Mouse (Mus musculus) gastrocnemius, postnatal 25 days (tissue): Measurements from ENCODE around the gene Ubap2. TPM values are rescaled to one million over a fixed set of nuclear protein-coding genes. Genes with fewer than 3 reads are reported as not detected.

Experiments
- DNase-seq: peaks from one replicate; pipeline ENCODE4 v3.0.0; 2022
- long read RNA-seq, 2 experiments: library from polyadenylated mRNA; stranded (forward); transcript quantifications; one replicate each; pipeline ENCODE4 v2.0.0; 2021
- total RNA-seq, 2 experiments: library from RNA; stranded (reverse); gene quantifications; 1 replicate in 1 of 2; 2 replicates in 1 of 2; pipeline ENCODE4 v1.2.3; 2021

The Ubap2 gene
- total RNA-seq = 10 to 100 TPM; 70.4 to 92.0 TPM
- long read RNA-seq, experiment 1, full-length matches to known transcripts = 13 of 42 reads
- long read RNA-seq, experiment 1, partial matches to known transcripts = 10 of 42 reads
- long read RNA-seq, experiment 1, other reads (novel, unspliced or antisense) = 19 of 42 reads
- long read RNA-seq, experiment 2, full-length matches to known transcripts = 14 of 51 reads
- long read RNA-seq, experiment 2, partial matches to known transcripts = 18 of 51 reads
- long read RNA-seq, experiment 2, other reads (novel, unspliced or antisense) = 19 of 51 reads

DNA sequence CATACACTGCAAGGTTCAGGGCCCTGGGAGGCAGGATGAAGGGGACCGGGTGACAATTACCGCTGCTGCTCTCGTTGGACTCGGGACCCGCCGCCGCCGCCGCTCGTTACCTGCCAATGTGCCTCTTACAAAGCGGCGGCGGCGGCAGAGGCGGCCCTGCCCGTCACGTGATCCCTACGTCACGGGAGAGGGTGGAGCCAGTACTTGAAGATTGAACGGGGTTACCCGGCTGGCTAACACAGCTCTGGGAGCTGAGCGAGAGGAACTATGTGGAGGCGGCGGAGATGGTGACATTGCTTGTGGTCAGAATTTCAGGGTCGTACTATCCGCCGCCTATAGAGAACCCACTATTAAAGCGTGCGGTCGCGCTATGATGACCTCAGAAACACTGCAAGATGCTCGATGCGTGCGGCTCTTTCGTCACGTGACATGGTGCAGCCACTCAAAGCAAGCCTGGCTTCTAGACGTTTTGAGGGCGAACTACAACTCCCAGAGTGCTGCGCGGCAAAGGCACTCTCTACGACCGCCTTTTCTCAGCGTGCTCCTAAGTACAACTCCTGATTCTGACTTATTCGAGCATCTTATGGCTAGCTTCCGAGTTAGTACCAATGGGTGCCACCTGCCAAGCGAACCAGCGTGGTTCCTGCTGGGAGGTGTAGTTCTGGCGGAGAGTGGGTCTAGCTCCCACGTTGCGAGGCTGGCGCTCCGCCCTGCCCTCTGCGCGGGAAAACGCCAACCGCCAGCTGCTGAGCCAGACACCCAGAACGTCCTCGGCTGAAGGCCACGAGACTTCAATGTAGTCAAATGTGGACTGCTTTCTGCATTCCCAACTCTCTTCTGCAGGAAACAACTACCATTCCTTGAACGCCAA, at the start of gene Ubap2:
TSS of gene Ubap2 (minus strand) at position 165 of the 871 bp plus-strand sequence.
- peak; percentile 94 for DNase-seq

DNA sequence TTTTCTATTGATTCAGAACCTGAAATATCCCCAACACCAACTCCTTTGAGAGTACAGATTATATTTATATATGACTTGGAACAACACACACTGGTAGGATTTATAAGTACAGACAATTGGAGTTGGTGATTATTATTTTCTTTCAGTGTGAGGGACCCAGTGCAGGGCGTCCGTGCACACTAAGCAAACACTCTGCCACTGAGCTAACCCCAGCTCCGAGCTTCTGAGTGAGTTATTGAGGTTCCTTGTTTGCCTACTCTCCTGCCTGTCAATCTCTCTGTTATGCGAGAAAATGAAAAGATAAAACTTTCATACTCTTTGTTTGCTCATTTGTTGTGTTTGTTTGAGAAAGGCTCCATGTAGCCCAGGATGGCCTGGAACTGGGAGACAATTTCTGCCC, 46.0 kb upstream of the Ubap2 start:
- DNase-seq = no peak

DNA sequence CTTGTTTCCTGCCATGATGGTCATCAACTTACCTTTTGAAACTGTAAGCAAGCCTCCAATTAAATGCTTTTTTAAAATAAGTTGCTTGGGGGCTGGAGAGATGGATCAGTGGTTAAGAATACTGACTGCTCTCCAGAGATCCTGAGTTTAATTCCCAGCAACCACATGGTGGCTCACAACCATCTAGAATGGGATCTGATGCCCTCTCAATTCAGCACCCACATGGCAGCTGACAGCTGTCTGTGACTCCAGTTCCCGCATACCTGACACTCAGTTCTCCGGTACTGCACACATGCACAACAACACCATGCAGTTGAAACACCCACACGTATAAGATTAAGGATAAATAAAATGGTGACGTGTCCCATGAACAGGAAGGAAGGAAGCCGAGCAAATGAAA, 43.3 kb upstream of the Ubap2 start:
- no peak for DNase-seq

DNA sequence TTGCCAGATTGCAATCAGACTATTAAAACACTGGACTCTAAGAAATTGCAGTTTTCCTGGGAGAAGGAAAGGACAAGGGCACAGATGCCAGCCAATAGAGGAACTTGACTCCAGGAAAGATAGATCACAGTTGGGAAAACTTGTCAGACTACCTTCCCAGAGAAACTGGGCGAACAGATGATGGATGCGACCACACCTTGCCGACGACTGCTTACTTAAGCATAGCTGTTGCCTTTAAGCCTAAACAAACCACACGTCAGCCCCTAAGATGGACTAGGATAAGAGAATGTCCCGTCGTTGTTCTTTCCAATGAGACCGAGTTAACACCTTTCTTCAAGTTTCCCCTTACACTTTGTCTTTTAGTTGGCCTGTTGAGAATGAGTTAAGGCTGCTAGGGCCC, 40.2 kb upstream of the Ubap2 start:
- DNase-seq = no peak

DNA sequence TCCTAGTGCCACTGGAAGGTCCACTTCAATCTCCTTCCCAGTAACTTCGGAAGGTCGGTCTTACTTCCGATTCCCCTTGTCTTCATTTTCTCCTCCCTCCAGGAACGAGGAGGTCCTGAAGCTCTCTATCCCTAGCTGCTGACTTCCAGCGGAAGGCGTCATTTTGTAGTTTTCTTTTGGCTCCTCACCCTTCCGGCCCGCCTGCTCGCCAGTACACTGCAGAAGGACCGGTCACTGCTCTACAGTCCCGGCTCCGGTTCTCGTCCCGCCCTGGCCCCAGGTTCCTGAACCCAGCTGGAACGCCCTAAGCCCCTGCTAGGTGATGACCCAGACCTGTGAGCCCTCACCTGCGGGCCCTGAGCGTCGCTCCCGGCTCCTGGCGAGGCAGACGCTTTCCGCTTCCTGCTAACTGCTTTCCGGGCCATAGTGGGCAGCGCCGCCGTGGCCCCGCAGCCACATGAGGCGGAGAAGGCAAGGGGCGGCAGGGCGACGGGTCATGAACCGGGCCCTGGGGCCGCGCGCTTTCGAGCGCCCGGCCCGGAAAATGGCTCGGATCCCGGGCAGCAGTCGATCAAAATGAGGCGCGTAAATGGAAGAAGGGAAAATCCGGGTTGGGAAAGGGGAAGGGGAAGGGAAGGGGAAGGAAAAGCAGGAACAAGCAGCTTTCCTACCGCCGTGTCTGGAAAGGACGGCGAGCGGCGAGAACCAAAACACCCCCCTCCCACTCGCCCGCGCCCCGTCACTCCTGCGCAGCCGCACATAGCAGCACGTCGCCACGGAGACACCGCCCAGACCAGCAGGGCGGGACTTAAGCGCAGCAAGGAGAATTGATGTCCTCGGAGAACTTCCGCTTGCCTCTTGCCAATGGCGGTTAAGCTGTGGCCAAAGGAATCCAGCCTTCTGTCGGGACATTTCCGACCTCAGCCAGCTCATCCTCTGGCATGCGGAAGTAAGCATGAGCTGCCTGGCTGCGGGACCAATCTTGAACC, 39.5 kb upstream of the Ubap2 start, which contains the start of gene Dcaf12:
TSS of gene Dcaf12 (minus strand) at position 749 of the 989 bp plus-strand sequence.
- DNase-seq = peak; percentile 95

DNA sequence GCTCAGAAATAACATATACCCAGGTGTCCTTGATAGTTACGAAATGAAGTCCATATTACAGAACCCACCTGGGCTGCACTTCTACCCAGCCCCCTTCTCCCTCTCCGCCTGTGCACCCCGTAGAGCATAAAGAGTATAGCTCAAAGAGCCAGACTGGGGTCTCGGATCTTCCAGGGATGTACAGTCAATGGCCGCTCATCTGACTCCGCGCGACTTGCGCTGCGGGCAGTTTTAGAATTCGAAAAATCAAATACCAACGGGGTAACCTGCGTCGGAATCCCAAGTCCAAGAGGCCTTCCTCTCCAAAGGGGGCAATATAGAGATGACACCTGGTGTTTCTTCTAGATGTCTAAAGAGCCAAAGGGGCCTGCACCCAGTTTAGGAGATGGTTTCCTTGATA, 38.8 kb upstream of the Ubap2 start:
- peak; percentile 9 for DNase-seq

DNA sequence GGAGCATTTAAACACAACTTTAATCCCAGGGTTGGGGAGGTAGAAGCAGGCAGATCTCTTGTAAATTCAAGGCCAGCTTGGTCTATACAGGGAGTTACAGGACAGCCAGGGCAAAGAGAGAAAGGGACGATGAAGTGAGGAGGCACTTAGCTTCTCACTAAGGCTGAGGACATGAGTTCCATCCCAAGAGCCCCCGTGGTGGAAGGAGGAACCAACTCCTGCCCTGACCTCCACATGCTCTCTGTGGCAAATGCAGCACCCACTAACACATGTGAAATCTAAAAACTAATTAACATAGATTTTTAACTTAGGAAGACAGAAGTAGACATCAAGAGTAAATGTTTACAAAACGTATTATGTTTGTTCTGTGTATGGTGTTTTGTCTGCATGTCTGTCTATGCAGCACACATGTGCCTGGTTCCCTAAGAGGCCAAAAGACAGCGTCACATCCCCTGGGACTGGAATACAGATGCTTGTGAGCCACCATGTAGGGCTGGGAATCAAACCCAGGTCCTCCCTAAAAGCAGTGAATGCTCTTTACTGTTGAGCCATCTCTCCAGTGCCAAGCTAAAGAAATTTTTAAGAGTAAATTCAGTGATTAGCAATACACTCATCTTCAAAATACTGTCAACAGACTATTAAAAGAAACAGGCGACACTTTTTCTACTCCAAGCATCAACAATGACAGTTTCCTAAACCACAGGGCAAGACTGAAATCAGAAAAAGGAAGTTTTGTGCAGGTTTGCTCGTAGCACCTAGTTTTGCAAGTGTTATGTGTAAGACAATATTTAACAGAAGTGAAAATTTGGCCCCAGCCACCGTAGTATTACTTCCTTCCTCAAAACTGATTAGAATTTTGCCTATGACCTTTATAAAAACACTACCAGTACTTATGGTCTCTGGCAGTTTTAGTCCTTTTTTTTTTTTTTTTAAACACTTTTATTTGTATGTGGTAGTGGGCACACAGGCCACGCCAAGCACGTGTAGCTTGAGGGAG, 35.9 kb upstream of the Ubap2 start:
- no peak for DNase-seq

DNA sequence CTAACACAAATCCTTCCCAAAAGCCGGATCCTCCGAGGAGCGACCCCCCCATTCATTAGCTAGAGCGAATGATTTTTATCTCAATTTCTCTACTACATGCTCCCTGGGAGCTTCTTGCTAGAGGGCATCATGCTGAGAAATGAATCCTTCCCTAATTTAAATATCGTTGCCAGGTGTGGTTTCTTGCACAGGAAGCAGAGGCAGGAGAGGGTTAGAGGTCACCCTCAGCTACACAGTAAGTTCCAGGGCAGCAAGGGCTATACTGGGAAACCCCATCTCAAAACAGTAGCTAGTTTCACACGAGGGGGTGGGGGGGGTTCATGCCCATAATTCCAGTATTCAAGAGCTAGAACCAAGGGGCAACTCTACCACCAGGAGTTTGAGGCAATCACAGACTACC, 32.5 kb upstream of the Ubap2 start:
- DNase-seq = no peak

DNA sequence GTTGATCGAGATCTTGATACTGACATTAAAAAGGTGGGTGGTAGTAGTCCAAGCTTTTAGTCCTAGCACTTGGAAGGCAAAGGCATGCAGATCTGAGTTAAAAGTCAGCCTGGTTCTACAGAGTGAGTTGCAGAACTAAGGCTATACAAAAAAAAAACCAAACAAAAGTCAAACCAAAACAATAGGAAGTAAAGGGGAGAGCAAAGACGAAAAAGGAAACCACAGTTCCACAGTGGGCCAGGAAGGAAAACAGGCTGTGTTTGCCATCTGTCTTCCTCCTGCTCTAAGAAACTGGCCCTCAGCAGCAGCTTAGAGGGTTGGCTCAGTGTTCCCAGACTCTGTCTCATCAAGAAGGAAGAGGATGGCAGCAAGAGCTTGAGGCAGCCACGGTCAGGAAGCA, 29.4 kb upstream of the Ubap2 start:
- no peak for DNase-seq

DNA sequence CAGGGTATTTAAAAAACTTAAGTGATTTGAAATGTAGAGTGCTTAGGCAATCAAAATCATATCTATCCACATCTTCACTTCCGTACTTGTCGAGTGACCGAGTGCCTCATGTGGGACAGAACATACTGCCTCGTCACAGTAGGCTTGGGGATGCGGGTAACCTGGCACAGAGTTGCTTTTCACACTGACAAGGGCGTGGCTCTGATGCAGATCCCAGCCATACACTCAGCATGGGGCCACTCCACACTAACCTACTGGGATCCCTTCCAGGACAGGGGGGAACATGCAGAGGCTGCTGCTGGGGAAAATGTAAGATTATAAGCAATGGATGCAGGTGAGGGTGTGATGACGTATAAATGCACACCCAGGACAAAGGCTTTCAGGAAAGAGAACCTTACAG, 28.7 kb upstream of the Ubap2 start:
- no peak for DNase-seq

DNA sequence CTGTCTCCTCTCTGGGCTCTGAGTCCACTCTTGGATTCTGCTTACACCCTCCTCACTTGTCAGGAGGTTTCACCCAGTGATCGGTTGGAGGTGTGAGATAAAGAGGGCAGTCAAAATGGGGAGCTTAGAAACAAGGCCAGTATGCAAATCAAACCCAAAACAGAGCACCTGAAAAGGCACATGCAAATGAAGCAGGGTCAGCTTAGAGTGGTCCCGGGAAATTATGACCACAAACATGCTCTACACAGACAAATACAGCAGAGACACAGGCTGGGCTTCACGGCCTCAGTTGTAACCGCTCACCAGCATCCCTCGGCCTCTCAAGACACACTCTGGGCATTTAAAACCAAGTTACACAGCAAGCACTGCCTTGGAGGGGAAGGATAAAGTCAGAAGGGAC, 24.0 kb upstream of the Ubap2 start:
- DNase-seq = no peak

DNA sequence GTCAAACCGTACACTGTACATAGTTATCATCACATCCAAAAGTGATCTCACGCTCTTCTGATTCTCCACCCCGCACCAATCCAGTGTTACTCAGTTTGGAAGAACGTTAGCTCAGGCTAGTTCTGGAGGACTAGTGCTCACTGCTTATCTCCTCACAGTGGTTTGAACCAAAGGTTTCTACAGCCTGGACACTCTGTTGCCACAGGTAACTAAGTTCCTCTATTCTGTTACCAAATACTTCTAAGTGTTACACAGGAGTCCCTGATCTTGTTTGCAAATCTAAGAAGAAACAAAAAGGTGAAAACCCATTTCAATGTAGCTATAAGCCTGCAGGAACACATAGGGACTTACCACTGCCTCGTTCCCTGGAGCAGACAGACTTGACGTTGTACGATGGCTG, 21.0 kb upstream of the Ubap2 start:
- DNase-seq = no peak

DNA sequence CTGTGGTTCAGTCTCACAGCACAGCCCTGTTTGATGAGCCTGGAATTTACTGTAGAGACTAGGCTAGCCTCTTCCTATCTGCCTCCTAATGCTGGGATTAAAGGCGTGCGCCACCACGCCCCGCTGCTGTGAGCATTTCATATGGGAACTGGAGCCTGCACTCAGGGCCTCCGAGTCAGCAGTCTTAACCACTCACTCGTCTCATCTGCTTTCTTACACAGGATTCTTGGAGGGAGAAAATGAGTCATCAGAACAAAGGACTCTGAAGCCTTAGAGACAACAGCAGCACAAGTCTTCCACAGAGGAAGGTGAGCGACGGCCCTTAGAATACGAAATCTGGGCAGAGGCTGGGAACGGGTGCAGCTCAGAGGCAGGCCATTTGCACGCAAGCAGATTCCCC, 20.6 kb upstream of the Ubap2 start:
- no peak for DNase-seq

DNA sequence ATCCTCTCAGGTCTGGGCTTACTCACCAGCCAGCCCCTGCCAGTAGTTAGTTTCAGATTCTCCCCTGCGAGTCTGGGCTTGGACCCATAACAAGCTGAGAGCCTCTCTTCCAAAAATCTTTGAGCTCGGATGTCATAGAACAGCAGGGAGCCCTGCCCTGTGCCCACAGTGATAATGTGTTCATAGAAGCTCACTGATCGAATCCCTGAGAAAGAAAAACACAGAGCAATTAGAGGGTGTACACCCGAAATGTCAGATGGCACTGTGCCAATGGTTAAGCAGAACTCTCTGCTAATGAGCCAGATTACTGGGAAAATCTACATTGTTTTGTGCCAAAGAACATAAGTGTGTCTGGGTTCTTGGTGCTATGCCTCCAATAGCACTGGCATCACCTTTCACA, 19.0 kb upstream of the Ubap2 start:
- DNase-seq = peak; percentile 46

DNA sequence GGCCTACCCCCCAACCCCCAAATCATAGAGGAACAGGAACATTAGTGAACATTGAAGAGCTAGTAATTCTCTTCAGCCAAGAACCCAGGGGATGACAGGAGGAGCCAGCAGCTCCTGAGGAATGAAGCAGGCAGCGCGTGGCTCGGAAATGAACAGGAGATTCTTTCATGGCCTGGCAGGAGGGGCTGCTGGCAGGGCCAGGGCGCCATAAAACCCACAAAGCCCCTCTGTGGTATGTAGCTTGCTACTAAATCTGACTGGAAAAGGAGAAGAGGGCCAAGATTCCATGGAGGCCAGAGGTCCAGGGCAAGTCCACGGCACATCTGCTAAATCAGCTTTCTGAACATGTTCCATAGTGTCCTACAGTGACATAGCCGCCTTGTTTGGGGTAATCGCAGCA, 14.9 kb upstream of the Ubap2 start:
- DNase-seq = peak; percentile 62

DNA sequence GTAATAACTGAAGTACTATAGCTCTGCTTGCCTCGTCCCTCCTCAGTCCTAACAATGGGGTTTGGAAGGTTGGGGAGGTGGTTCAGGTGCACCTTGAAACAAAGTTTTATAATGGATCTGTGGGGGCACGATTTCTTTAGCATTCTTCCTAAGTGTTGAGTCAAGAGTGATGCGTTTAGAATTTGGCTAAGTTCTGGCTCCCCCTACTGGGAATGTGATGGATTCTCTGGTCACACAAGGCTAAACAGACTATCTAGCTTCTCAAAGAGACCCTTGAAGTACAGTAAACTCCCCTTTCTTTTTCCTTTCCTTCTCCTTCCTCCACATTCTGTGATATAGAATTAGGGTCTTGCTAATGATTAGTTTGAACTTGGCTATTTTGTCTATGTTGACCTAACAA, 11.5 kb upstream of the Ubap2 start:
- no peak for DNase-seq

DNA sequence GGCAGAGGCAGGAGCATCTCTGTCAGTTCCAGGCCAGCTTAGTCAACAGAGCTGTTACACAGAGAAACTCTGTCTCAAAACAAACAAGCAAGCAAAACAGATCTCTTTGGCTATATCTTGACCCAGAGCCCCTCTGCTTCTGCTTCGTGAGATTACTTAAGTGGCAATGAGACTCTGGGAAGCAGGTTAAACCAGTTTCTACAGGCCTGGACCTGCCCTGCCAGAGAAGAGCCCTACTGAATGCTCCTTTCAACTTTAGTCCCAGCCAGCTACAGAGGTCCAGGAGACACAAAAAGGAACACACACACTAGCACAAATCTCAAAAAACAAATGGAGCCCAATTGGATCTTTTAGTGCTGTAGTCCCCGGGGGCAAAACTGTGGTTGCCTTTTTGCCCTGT, 9.1 kb upstream of the Ubap2 start:
- no peak for DNase-seq

DNA sequence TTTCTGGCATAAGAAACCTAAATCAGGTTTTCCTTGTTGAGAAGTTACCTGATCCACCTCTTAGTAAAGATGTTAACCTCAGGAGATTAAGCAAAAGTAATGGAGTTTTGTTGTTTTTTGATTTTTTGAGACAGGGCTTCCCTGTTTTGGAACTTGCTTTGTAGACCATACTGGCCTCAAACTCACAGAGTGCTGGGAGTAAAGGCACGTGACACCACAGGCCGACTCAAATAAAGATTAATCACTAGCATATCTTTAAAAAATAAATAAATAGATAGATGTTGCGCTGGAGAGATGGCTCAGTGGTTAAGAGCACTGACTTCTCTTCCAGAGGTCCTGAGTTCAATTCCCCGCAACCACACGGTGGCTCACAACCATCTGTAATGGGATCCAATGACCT, 983 bp upstream of the Ubap2 start:
- no peak for DNase-seq

DNA sequence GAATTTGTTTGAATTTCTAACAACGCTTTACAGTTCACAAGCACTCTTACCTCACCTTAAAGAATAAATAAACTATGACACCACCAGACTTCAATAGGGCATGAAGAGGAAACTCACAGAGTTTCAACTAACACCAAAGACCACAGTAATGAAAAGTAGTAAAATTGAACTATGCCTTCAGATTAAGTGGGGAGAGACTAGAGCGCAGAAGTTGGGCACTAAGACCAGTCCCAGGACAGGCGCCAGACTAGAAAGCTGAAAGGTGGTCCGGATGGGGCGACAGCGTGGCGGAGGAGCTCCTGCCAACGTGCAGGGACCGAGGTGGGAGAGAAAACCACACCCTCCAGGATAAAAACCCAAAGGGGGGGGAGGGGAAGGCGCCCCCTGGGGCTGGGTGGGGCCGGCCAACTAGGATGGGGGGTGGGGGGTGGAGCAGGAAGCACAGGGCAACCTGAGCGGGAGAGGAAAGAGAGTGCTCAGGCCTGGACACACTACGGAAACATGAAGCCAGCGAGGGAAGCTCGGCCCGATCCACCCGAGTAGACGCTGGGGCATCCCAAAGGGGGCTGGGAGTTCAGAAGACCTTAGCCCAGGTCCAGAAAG, 466 bp downstream of the Ubap2 start:
- no peak for DNase-seq

DNA sequence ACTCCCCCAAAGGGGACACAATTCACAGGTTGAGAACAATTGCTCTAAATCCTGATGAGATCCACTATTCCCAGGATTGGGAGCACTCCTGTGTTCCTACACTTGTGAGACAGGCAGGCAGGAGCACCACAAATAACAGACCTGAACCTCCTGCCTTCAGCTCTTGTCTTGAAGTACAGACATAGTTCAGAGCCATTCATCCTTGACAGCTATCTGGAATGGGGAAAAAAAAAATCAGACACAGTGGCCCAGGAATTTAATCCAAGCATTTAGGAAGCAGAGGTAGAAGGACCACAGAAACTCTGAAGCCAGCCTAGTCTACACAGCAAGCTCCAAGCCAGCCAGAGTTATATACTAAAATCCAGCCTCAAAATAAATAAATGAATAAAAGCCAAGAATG, 6.8 kb downstream of the Ubap2 start:
- DNase-seq = no peak

DNA sequence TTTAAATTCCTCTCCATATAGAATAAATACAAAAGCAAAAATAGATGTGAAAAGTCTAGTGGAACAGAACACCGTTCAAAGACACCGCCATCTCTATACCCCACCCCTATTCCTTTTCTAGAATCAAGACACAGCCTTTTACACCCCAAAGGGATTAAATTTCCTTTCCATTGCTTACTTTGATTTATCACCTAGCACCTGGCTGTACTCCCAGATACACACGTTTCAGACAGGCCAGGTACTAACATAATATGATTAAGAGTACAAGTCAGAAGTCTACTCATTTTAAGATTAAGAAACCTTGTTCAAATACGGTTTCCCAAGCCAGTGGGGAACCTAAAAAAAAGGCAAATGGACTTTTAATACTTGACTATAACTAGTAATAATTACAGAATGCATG, 8.6 kb downstream of the Ubap2 start:
- DNase-seq = no peak
